Mouse (Mus musculus) gastrocnemius, adult 8-10 months (tissue): ENCODE data around the gene Grifin. TPM values are rescaled to one million over a fixed set of nuclear protein-coding genes. Genes with fewer than 3 reads are reported as not detected.
A peak's percentile ranks its signal among the peaks of the same experiment; 100 is the strongest.

ENCODE experiments used
- DNase-seq, 2 experiments: peaks; one replicate each; pipeline ENCODE4 v3.0.0; 2022; ENCODE audit warnings: low spot score in 2 of 2
- total RNA-seq, 4 experiments: library from RNA; stranded (reverse); gene quantifications; 2 replicates each; pipeline ENCODE4 v1.2.4; 2022

The Grifin gene
- total RNA-seq, 4 experiments from 2014 or later = not detected

GRCm38 (mm10) chr5:140549306-140550047 is 15.4 kb downstream of the Grifin start:
- DNase-seq = no peak

- no peak for DNase-seq
These were observed 18.5 kb downstream of the Grifin start for GRCm38 (mm10) chr5:140546332-140546731.

- no peak for DNase-seq
These were observed 19.2 kb downstream of the Grifin start for GRCm38 (mm10) chr5:140545651-140546050.

- no peak for DNase-seq
These were observed 21.9 kb downstream of the Grifin start for GRCm38 (mm10) chr5:140542811-140543575.

- peak; percentile 47 to 64 for DNase-seq
These were observed 24.8 kb downstream of the Grifin start for GRCm38 (mm10) chr5:140540106-140540505.

- no peak for DNase-seq
These were observed 26.7 kb downstream of the Grifin start for GRCm38 (mm10) chr5:140538111-140538683.

GRCm38 (mm10) chr5:140526754-140527153 is 38.1 kb downstream of the Grifin start:
- no peak for DNase-seq

GRCm38 (mm10) chr5:140521196-140521595 is 43.7 kb downstream of the Grifin start:
- no peak for DNase-seq

- DNase-seq = no peak
These were observed 47.0 kb downstream of the Grifin start for GRCm38 (mm10) chr5:140517921-140518230.

GRCm38 (mm10) chr5:140517159-140517920 is 47.5 kb downstream of the Grifin start:
- no peak for DNase-seq

GRCm38 (mm10) chr5:140514799-140515486 is 49.9 kb downstream of the Grifin start:
- DNase-seq = no peak

GRCm38 (mm10) chr5:140513921-140514320 is 51.0 kb downstream of the Grifin start:
- no peak for DNase-seq

Other genes with a start within 250 kb of the Grifin start
- gene Mad1l1, start 243.5 kb downstream of the Grifin start, total RNA-seq = 1 to 10 TPM; 6.8 to 9.5 (median 7.5) TPM
- 1 to 10 TPM; 3.5 to 8.5 (median 6.1) TPM for gene Nudt1, start 243.4 kb downstream of the Grifin start, total RNA-seq
- gene Mrm2, start 233.2 kb downstream of the Grifin start, total RNA-seq = 1 to 10 TPM; 6.2 to 7.6 (median 7.0) TPM
- gene Snx8, start 175.8 kb downstream of the Grifin start, total RNA-seq = 10 to 100 TPM in 1 of 4 experiments, 1 to 10 TPM in 3; 7.9 to 11.0 (median 8.9) TPM
- gene Eif3b, start 145.7 kb downstream of the Grifin start, total RNA-seq = 10 to 100 TPM; 76.2 to 86.8 (median 78.3) TPM
- not detected for gene Gm4869, start 119.4 kb downstream of the Grifin start, total RNA-seq
- gene Chst12, start 59.5 kb downstream of the Grifin start, total RNA-seq = 1 to 10 TPM; 2.4 to 5.2 (median 3.5) TPM
- gene Lfng, start 42.2 kb upstream of the Grifin start, total RNA-seq = 1 to 10 TPM; 2.0 to 2.9 (median 2.4) TPM
- gene Ttyh3, start 84.0 kb upstream of the Grifin start, total RNA-seq = 1 to 10 TPM; 2.6 to 5.2 (median 3.4) TPM
- gene Iqce, start 137.3 kb upstream of the Grifin start, total RNA-seq = 1 to 10 TPM; 1.0 to 2.9 (median 1.4) TPM
- gene Brat1, start 139.9 kb upstream of the Grifin start, total RNA-seq = 1 to 10 TPM; 4.6 to 5.8 (median 5.2) TPM
- gene Amz1, start 159.1 kb upstream of the Grifin start, total RNA-seq = under 1 TPM in 3 of 4 experiments, not detected in 1; 0.12 to 0.18 (median 0.17) TPM